Mouse (Mus musculus) lung, adult 18-20 months (tissue): ENCODE measurements around the gene Tas2r129.
"Not testable (repeated sequence)": the region's sequence is repeated elsewhere in the genome, so short reads cannot be mapped to it uniquely, and the experiment has no call there.

Experiments used
- DNase-seq, 2 experiments: peaks; one replicate each; pipeline ENCODE4 v3.0.0; 2022; ENCODE audit warnings: mixed read lengths in 2 of 2

Gene Tas2r129

DNA sequence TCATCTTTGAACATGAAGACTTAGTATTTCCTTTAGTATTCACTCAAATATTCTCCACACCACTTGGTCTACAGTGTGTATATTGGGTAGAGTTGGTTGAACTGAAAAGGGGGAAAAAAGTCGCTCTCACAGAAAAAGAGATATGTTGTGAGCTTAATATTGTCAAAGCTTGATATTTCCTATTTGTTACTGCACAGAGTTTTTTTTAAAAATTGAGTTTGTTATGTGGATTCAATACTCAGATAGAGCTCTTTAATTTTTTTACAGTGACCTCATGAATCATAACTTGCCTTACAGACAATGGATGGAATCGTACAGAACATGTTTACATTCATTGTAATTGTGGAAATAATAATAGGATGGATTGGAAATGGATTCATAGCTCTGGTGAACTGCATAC lies at the start of gene Tas2r129:
Tas2r129 (plus strand) TSS at position 301 of the 400 bp plus-strand sequence.
- DNase-seq, result no peak

DNA sequence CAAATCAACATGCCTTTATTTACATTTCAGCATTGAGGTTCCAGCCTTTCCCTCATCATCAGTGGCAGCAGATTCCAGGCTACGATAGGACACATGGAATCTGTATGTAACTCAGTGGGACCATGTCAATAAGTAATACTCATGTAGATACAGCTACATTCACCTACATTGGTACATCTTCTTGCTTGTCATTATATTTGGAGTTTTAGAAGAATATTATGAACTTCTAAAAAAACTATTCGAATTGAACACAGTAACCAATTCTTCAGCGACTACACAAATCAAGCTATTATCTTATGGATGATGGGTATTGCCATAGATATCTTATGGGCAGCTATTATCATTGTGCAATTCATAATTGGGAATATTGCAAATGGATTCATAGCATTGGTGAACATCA lies 41.6 kb upstream of the Tas2r129 start, which contains the start of gene Tas2r125:
Tas2r125 (plus strand) TSS at position 301 of the 400 bp plus-strand sequence.
- no peak for DNase-seq

DNA sequence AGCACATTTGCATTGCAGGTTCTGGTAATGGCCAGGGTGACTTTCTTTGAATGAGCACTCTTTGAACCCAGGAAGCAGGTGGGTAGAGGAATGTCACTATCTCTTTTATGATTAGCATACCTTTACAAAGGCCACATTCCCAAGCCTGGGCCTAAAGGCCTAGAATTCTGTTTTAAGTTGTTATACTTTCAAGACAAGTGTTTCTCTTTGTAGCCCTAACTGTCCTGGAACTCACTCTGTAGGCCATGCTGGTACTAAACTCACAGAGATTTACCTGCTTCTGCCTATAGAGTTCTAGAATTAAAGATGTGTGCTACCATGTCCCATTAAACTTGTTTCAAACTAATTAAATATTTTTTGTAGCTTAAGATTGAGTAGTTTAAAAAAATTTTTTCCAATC lies 9.5 kb upstream of the Tas2r129 start:
- DNase-seq, result not testable (repeated sequence)

DNA sequence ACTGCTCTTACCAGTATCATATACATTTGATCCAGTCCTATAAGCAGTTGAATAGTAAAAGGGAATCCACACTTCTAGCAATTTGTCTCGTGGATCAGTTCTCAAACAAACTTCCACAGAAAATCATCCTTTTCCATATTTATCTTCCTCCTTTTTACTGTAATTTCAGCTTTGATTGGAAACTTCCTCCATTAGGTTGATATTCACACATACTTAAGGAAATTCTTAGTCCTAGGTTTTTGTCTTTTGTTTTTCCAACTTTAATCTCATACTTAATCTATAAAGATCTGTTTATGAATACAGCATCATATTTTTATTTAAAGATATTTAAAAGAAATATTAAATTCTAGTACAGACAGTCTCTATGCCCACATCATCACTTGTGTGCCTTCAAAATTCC lies 6.9 kb downstream of the Tas2r129 start, which contains the start of gene Tas2r131:
Tas2r131 (minus strand) TSS at position 101 of the 400 bp plus-strand sequence.
- DNase-seq, result no peak

DNA sequence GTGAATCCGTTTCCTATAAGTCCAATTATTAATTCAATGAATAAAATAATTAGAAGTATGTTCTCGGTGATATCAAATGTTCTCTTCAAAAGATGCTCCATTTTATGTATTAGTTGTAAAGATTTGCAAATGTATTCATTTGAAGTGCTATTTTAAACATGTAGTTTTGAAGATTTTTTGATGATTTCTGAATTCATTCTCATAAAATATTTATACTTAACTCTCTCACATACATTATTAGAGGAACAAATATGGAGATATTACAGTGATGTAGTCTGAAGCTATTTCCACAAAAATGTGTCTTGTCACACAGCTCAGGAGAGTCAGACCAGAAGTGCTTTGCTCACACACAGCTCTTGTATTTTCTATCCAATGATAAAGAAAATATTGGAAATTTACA lies 30.0 kb downstream of the Tas2r129 start, which contains the start of gene Tas2r109:
Tas2r109 (minus strand) TSS at position 101 of the 400 bp plus-strand sequence.
- DNase-seq, result no peak
